Comparison of ENCODE assay signal across 1 mouse cellular context in genomic region chr2:30967352-30968327, GRCm38 (mm10).
TF ChIP-seq lines count a peak whose summit lies in the region.

TSS of gene Tor1a (minus strand) at chr2:30967933.

TF ChIP-seq in CH12.LX, 34 proteins besides CTCF, POLR2A, EP300 and RAD21 (continued from another document):
- peak; percentile 19; the same call in 1 of the 2 replicates for TF ChIP-seq MEF2A (IDR thresholded peaks at IDR 0.05; ENCODE audit: borderline replicate concordance, low read depth, low read length)
- TF ChIP-seq ZC3H11A (IDR thresholded peaks at IDR 0.05; ENCODE audit: low read depth, low read length) = no peak
- no peak for TF ChIP-seq JUND (conservative IDR thresholded peaks at IDR 0.05; ENCODE audit: low read depth, low read length)
- TF ChIP-seq SIN3A (IDR thresholded peaks at IDR 0.05; ENCODE audit: low read length) = peak; percentile 76
- no peak for TF ChIP-seq ZNF384 (IDR thresholded peaks at IDR 0.05; ENCODE audit: low read depth, low read length)
- no peak for TF ChIP-seq UBTF (IDR thresholded peaks at IDR 0.05; ENCODE audit: low read depth, low read length)
- TF ChIP-seq MXI1 (IDR thresholded peaks at IDR 0.05; ENCODE audit: low read depth, low read length) = peak; percentile 85
- TF ChIP-seq GABPA (IDR thresholded peaks at IDR 0.05; ENCODE audit: insufficient replicate concordance, low read depth, low read length) = no peak; the same call in 1 of the 2 replicates
- TF ChIP-seq MAZ (IDR thresholded peaks at IDR 0.05; ENCODE audit: low read depth, low read length) = peak; percentile 45; the same call in 1 of the 2 replicates
- TF ChIP-seq IRF4 (IDR thresholded peaks at IDR 0.05; ENCODE audit: low read depth, low read length) = peak; percentile 52; the same call in 1 of the 2 replicates
- TF ChIP-seq POLR2AphosphoS2 (IDR thresholded peaks at IDR 0.05; ENCODE audit: low read depth, low read length) = peak; percentile 90
- peak; percentile 93 for TF ChIP-seq NELFE (IDR thresholded peaks at IDR 0.05; ENCODE audit: low read depth, low read length)
- no peak for TF ChIP-seq MAFK (IDR thresholded peaks at IDR 0.05; ENCODE audit: insufficient replicate concordance, low read length)
- no peak for TF ChIP-seq USF2 (conservative IDR thresholded peaks at IDR 0.05; ENCODE audit: low read depth, low read length)
- peak; percentile 73 for TF ChIP-seq ELF1 (IDR thresholded peaks at IDR 0.05; ENCODE audit: low read depth, low read length)
- TF ChIP-seq ZKSCAN1 (IDR thresholded peaks at IDR 0.05; ENCODE audit: borderline replicate concordance, low read depth, low read length) = no peak
- TF ChIP-seq KAT2A (IDR thresholded peaks at IDR 0.05; ENCODE audit: insufficient replicate concordance, low read length) = peak; percentile 90; the same call in 1 of the 2 replicates
- TF ChIP-seq E2F4 (IDR thresholded peaks at IDR 0.05; ENCODE audit: insufficient replicate concordance, low read depth, low read length) = no peak
- no peak for TF ChIP-seq ETS1 (conservative IDR thresholded peaks at IDR 0.05; ENCODE audit: low read depth, low read length)
- peak; percentile 45; the same call in 1 of the 2 replicates for TF ChIP-seq MAX (IDR thresholded peaks at IDR 0.05; ENCODE audit: low read length)
